Mouse (Mus musculus) heart, embryonic 14.5 days (tissue): Measurements from ENCODE around the gene Gm10666. TPM values are rescaled to one million over a fixed set of nuclear protein-coding genes. Genes with fewer than 3 reads are reported as not detected.
"Not testable (repeated sequence)": the region's sequence is repeated elsewhere in the genome, so short reads cannot be mapped to it uniquely, and the experiment has no call there.

Experiments
- ATAC-seq: fragments of 200-750 bp; cut with Nextera tagmentation; 2 replicates; pipeline ENCODE4 v1.8.0; 2017; ENCODE audit warnings: low read depth, moderate TSS enrichment; ENCODE audit not compliant: insufficient number of reproducible peaks, insufficient read depth, low FRiP score
- H3K27ac ChIP-seq, 2 experiments: fragments of 200-500 bp in 1 of 2; fragments of 300-500 bp in 1 of 2; sonication (generic) in 1 of 2; replicated peaks in 1 of 2; 2 replicates each; pipeline ENCODE4 v1.5.1; 2012 to 2014; ENCODE audit warnings: low read depth in 2 of 2, low read length in 2 of 2, control low read depth in 1 of 2, mild to moderate bottlenecking in 1 of 2, mixed read lengths in 1 of 2; ENCODE audit not compliant: control insufficient read depth in 1 of 2, insufficient read depth in 1 of 2
- H3K27me3 ChIP-seq: fragments of 300-500 bp; sonication (generic); 2 replicates; pipeline ENCODE4 v1.6.1; 2014; ENCODE audit warnings: mild to moderate bottlenecking, low read length, control low read depth; ENCODE audit not compliant: control insufficient read depth, insufficient read depth
- H3K36me3 ChIP-seq: fragments of 300-500 bp; sonication (generic); 2 replicates; pipeline ENCODE4 v1.6.1; 2014; ENCODE audit warnings: mild to moderate bottlenecking, control low read depth, low read length, mixed read lengths; ENCODE audit not compliant: control insufficient read depth, insufficient read depth
- H3K4me1 ChIP-seq, 2 experiments: fragments of 200-500 bp in 1 of 2; fragments of 300-500 bp in 1 of 2; sonication (generic) in 1 of 2; 2 replicates each; pipeline ENCODE4 v1.6.1; 2012 to 2014; ENCODE audit warnings: low read length in 2 of 2, control low read depth in 1 of 2, mixed read lengths in 1 of 2; ENCODE audit not compliant: control insufficient read depth in 2 of 2, insufficient read depth in 2 of 2
- H3K4me2 ChIP-seq: fragments of 300-500 bp; sonication (generic); 2 replicates; pipeline ENCODE4 v1.6.1; 2014; ENCODE audit warnings: mild to moderate bottlenecking, low read length
- H3K4me3 ChIP-seq, 2 experiments: fragments of 200-500 bp in 1 of 2; fragments of 300-500 bp in 1 of 2; sonication (generic) in 1 of 2; 2 replicates each; pipeline ENCODE4 v1.5.1; 2012 to 2014; ENCODE audit warnings: low read length in 2 of 2, mild to moderate bottlenecking in 2 of 2, control low read depth in 1 of 2, low read depth in 1 of 2, moderate library complexity in 1 of 2; ENCODE audit not compliant: control insufficient read depth in 1 of 2, insufficient read depth in 1 of 2
- H3K9ac ChIP-seq: fragments of 300-500 bp; sonication (generic); 2 replicates; pipeline ENCODE4 v1.6.1; 2014; ENCODE audit warnings: mild to moderate bottlenecking, low read length
- H3K9me3 ChIP-seq: fragments of 300-500 bp; sonication (generic); 2 replicates; pipeline ENCODE4 v1.6.1; 2016; ENCODE audit warnings: low read length, control low read depth; ENCODE audit not compliant: control insufficient read depth
- WGBS: fragments of 180-500 bp; shearing (Covaris S2); extraction: QIAGEN DNeasy Blood & Tissue Kit; methylation state at CpG from one replicate; pipeline ENCODE4 v1.1.7; 2014; 5-methylcytosine and 5-hydroxymethylcytosine counted together
- polyA plus RNA-seq: library from polyadenylated mRNA; unstranded; fragments of >200 nt; fragmentation: Nextera tagmentation; extraction: Ambion mirVana; gene quantifications from 2 replicates; pipeline ENCODE4 v1.2.1, GENCODE M21; 2014

The Gm10666 gene
- not detected in 2 replicates for polyA plus RNA-seq

DNA sequence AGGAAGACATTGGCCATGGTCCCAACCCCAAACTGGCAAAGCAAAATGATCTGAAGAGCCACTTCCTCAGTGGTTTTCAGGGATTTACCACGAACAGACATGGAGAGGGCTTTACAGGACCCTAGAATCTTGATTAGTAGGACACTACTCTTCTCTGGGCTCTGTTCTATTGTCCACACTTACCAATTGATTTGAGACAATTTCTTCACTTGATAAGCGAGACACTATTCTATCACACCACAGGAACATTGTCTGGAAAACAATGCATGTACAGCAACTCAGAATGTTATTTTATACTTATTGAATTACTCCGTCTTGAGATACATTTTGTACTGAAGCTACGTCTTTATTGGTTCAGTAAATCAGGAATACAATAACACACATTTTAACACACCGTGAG is at the start of gene Gm10666:
TSS of gene Gm10666 (minus strand) at position 101 of the 400 bp plus-strand sequence.
- not testable (repeated sequence) for H3K4me3 ChIP-seq, H3K4me2 ChIP-seq, H3K4me1 ChIP-seq, H3K27ac ChIP-seq, H3K9ac ChIP-seq, H3K36me3 ChIP-seq, H3K9me3 ChIP-seq, H3K27me3 ChIP-seq, ATAC-seq
- WGBS, result no CpG with 5 or more reads among the region's 5 CpGs

DNA sequence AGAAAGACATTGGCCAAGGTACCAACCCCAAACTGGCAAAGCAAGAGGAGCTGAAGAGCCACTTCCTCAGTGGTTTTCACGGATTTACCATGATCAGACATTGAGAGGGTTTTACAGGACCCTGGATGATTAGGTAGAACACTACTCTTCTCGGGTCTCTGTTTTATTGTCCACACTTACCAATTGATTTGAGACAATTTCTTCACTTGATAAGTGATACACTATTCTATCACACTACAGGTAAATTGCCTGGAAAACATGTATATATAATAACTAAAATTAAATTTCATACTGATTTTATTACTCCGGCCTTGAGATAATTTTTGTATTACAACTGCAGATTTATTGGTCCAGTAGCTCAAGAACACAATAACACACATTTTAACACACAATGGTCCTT is 29.4 kb upstream of the Gm10666 start, which contains the start of gene Vmn1r142:
TSS of gene Vmn1r142 (minus strand) at position 101 of the 400 bp plus-strand sequence.
- not testable (repeated sequence) for H3K4me1 ChIP-seq, H3K4me2 ChIP-seq, H3K27ac ChIP-seq, H3K9me3 ChIP-seq, H3K9ac ChIP-seq, H3K4me3 ChIP-seq, H3K27me3 ChIP-seq, H3K36me3 ChIP-seq, ATAC-seq
- no CpG with 5 or more reads among the region's 3 CpGs for whole genome bisulfite sequencing

DNA sequence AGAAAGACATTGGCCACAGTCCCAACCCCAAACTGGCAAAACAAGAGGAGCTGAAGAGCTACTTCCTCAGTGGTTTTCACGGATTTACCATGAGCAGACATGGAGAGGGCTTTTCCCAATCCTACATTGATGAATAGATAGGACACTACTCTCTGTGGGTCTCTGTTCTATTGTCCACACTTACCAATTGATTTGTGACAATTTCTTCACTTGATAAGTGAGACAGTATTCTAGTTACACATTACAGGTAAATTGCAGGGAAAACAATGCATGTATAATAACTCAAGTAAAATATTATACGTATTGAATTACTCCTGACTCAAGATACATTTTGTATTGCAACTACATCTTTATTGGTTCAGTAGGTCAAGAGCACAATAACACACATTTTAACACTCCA is 16.4 kb downstream of the Gm10666 start, which contains the start of gene Gm16451:
TSS of gene Gm16451 (minus strand) at position 101 of the 400 bp plus-strand sequence.
- not testable (repeated sequence) for H3K4me2 ChIP-seq, H3K4me1 ChIP-seq, H3K36me3 ChIP-seq, H3K27ac ChIP-seq, H3K9ac ChIP-seq, H3K4me3 ChIP-seq, H3K9me3 ChIP-seq, ATAC-seq, H3K27me3 ChIP-seq
- no CpG with 5 or more reads among the region's 2 CpGs for WGBS

Other genes starting within 250 kb of the Gm10666 start
- gene Gm5891, start 213.4 kb downstream of the Gm10666 start, polyA plus RNA-seq, result not detected in 2 replicates
- gene Vmn1r137, start 140.2 kb downstream of the Gm10666 start, polyA plus RNA-seq, result not detected in 2 replicates
- not detected in 2 replicates for gene Vmn1r138, start 105.8 kb downstream of the Gm10666 start, polyA plus RNA-seq
- not detected in 2 replicates for gene Gm6176, start 78.4 kb downstream of the Gm10666 start, polyA plus RNA-seq
- not detected in 2 replicates for gene Vmn1r139, start 65.7 kb downstream of the Gm10666 start, polyA plus RNA-seq
- not detected in 2 replicates for gene Gm16451, start 16.5 kb downstream of the Gm10666 start, polyA plus RNA-seq
- not detected in 2 replicates for gene Vmn1r142, start 29.3 kb upstream of the Gm10666 start, polyA plus RNA-seq
- gene Vmn1r143, start 54.6 kb upstream of the Gm10666 start, polyA plus RNA-seq, result not detected in 2 replicates
- not detected in 2 replicates for gene Gm8653, start 66.5 kb upstream of the Gm10666 start, polyA plus RNA-seq
- not detected in 2 replicates for gene Gm8453, start 94.7 kb upstream of the Gm10666 start, polyA plus RNA-seq
- not detected in 2 replicates for gene Gm4187, start 195.0 kb upstream of the Gm10666 start, polyA plus RNA-seq
- gene Gm8660, start 236.3 kb upstream of the Gm10666 start, polyA plus RNA-seq, result not detected in 2 replicates